Mouse (Mus musculus) bone marrow, adult 2 months (tissue): ENCODE measurements around the gene Edc3.

Experiments
- CTCF ChIP-seq: fragments of 200-500 bp; IDR thresholded peaks from 2 replicates; pipeline ENCODE4 v1.5.1; 2011; ENCODE audit warnings: low read length, control low read depth; ENCODE audit not compliant: control insufficient read depth, insufficient read depth
- POLR2A ChIP-seq: fragments of 200-500 bp; IDR thresholded peaks from 2 replicates; pipeline ENCODE4 v1.6.1; 2011; ENCODE audit warnings: low read depth, mild to moderate bottlenecking, control low read depth, low read length, borderline replicate concordance; ENCODE audit not compliant: control insufficient read depth

- TF ChIP-seq CTCF (no peak), POLR2A (no peak)
These were observed 41.2 kb upstream of the Edc3 start for GRCm38 (mm10) chr9:57667136-57667535.
